Mouse (Mus musculus): ENCODE measurements at regions not wholly inside any gene's neighbourhood (a gene's known extent, or its start where the extent isn't known, plus 50 kb on each side); places are given as distances from the start of the nearest gene placed in this dataset.

DNA sequence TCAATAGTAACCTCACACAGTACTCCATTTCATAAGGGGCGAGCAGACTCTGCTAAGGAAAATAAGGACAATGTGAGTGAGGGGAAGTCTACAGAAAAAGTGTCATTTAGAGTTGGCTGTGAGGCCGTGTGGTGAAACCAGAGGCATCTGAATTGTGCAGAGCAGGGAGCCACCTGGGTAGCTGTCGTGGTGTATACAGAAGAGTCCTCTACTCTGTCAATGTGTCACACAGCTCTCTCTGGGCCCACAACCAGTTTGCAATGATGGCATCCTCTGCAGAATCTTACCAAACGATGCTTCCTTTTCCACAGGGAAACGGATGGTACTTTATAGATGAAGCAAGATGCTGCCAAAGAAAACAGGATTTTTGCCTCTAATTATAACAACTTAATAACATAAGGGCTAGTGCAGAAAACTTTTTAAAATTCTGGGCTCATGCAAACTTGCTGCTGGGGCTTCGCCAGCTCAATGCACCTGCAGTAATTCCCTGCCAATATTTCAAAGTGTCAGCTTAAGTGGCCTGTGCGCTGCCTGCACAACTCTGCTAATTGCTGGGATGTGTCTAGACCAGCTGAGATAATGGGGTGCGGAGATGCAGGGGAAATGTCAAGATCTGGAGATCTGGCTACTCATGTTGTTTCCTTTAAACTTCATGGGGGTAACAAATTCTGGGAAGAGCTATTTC, 505.8 kb downstream of the Dok5 start:
- Histone ChIP-seq H3K4me1 (ENCODE audit: control insufficient read depth, insufficient read depth, low read depth, low read length) (no peaks in the 10 kb centered on the region), H3K27ac (ENCODE audit: low read depth, low read length) (no peak overlapping the region), H3K4me2 (ENCODE audit: low read length) (no peak overlapping the region), H3K36me3 (ENCODE audit: control insufficient read depth, insufficient read depth, low read length) (no peaks in the 10 kb centered on the region), H3K4me3 (ENCODE audit: low read length) (no peak overlapping the region), H3K9me3 (ENCODE audit: control insufficient read depth, low read length) (no peaks in the 10 kb centered on the region; the same call in 1 of the 2 replicates), H3K9ac (ENCODE audit: low read depth, low read length) (no peak overlapping the region), H3K27me3 (replicated peaks; ENCODE audit: control insufficient read depth, insufficient read depth, low read length) (no peaks in the 10 kb centered on the region)
- 57% methylated on average over 8 of the region's 8 CpGs for WGBS
- no peak for ATAC-seq

DNA sequence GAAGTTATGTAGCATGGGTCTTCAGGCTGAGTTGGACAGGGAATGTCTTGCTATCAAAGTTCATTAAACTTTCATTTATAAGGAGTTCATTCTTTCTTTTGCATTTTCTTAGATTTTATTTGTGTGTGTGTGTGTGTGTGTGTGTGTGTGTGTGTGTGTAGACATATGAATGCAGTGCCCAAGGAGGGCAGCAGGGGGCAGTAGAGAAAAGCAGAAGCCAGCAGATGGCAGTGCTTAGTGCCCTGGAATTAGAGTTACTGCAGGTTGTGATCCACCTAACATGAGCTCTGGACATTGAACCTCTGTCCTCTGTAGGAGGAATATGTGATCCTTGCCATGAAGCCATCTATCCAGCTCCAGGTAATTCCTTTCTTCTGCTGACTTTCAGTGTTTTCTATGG, 501.2 kb downstream of the Dok5 start:
- Histone ChIP-seq H3K27ac (ENCODE audit: low read depth, low read length) (no peak overlapping the region), H3K4me3 (ENCODE audit: low read length) (no peak overlapping the region), H3K4me2 (ENCODE audit: low read length) (no peak overlapping the region), H3K9ac (ENCODE audit: low read depth, low read length) (no peak overlapping the region), H3K9me3 (ENCODE audit: control insufficient read depth, low read length) (no peaks in the 10 kb centered on the region; the same call in 1 of the 2 replicates), H3K27me3 (replicated peaks; ENCODE audit: control insufficient read depth, insufficient read depth, low read length) (no peaks in the 10 kb centered on the region), H3K4me1 (ENCODE audit: control insufficient read depth, insufficient read depth, low read depth, low read length) (no peaks in the 10 kb centered on the region), H3K36me3 (ENCODE audit: control insufficient read depth, insufficient read depth, low read length) (no peaks in the 10 kb centered on the region)
- no peak for ATAC-seq

DNA sequence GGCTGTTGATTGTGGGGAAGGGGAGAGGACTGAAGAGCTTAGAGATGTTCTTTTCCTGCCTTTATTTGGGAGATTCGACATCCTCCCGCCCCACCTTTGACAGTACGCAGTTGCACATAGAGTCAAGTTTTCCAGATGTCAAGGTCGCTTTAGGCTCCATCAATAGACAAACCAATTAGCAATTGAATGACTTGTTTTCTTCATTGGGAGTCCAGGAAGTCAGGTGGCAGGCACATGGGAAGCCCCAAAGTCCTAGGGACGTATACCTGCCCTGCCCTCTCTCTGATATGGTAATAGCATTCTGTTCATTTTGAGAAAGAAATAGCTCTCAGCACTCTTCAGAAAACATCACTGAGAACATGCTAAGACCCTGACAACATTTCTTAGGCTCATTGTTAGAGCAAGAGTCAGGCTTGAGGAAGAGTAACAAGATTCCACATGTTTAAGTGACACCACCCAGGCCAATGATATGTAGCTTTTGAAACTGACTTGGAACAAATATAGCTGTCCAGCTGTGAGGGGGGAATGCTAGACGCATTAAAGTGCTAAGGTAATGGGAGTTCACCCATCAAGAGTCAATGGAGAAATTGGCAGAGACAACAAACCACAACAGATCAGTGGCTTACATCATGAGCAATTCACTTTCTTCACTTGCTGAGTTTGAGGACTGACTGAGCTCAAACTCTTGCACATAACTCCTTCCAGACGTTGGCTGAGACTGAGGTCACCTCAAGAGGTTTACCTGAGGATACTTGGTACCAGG, 499.9 kb downstream of the Dok5 start:
- no peaks in the 10 kb centered on the region for H3K27me3 ChIP-seq (replicated peaks; ENCODE audit: control insufficient read depth, insufficient read depth, low read length)
- no peak overlapping the region for H3K4me3 ChIP-seq (ENCODE audit: low read length)
- no peaks in the 10 kb centered on the region; the same call in 1 of the 2 replicates for H3K9me3 ChIP-seq (ENCODE audit: control insufficient read depth, low read length)
- H3K4me2 ChIP-seq (ENCODE audit: low read length): no peak overlapping the region
- 84% methylated on average over 7 of the region's 7 CpGs for WGBS
- ATAC-seq: no peak
- H3K9ac ChIP-seq (ENCODE audit: low read depth, low read length): no peak overlapping the region
- no peaks in the 10 kb centered on the region for H3K4me1 ChIP-seq (ENCODE audit: control insufficient read depth, insufficient read depth, low read depth, low read length)
- no peaks in the 10 kb centered on the region for H3K36me3 ChIP-seq (ENCODE audit: control insufficient read depth, insufficient read depth, low read length)
- no peak overlapping the region for H3K27ac ChIP-seq (ENCODE audit: low read depth, low read length)

DNA sequence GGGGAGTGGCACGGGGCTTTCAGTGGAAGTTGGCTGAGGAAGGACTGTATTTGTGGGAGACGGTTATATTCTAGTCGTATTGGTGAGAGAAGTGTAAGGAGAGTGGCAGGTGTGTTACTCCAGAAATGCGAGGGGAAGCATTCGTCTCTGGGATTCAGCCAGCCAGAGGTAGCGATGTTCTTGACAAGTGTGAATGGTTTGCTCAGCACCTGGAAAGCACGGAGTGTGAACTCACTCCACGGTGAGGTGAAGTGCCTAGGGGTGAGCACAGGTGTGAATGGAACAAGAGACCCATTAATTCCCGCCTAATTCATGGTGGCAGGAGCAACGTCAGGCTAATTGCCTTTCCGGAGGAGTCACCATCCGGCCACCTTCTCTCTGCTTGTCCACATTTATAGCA, 498.9 kb downstream of the Dok5 start:
- no peaks in the 10 kb centered on the region for H3K36me3 ChIP-seq (ENCODE audit: control insufficient read depth, insufficient read depth, low read length)
- no peak overlapping the region for H3K27ac ChIP-seq (ENCODE audit: low read depth, low read length)
- no peaks in the 10 kb centered on the region for H3K4me1 ChIP-seq (ENCODE audit: control insufficient read depth, insufficient read depth, low read depth, low read length)
- no peak for ATAC-seq
- no peaks in the 10 kb centered on the region; the same call in 1 of the 2 replicates for H3K9me3 ChIP-seq (ENCODE audit: control insufficient read depth, low read length)
- 75% methylated on average over 12 of the region's 12 CpGs for WGBS
- no peak overlapping the region for H3K4me2 ChIP-seq (ENCODE audit: low read length)
- no peak overlapping the region for H3K9ac ChIP-seq (ENCODE audit: low read depth, low read length)
- no peaks in the 10 kb centered on the region for H3K27me3 ChIP-seq (replicated peaks; ENCODE audit: control insufficient read depth, insufficient read depth, low read length)
- no peak overlapping the region for H3K4me3 ChIP-seq (ENCODE audit: low read length)

DNA sequence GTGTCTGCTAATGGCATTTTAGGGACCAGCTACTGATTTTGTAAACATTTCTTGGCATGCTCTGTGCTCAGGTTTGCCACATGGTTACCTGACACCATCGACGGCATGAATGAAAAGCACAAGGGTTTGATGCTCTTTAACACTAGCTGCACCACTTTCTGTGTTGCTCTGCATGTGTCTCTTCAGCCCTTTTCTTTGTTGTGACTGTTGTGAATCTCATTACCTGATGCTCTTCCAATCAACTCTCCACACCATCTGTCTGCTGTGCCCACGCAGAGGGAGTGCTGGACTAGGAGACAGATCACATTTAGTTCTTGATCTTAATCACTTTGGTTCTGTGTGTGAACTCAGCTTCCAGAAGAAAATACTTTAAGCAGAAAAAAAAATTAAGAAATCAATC, 496.6 kb downstream of the Dok5 start:
- H3K27me3 ChIP-seq (replicated peaks; ENCODE audit: control insufficient read depth, insufficient read depth, low read length): no peaks in the 10 kb centered on the region
- H3K27ac ChIP-seq (ENCODE audit: low read depth, low read length): no peak overlapping the region
- no peaks in the 10 kb centered on the region for H3K4me1 ChIP-seq (ENCODE audit: control insufficient read depth, insufficient read depth, low read depth, low read length)
- no peak overlapping the region for H3K4me3 ChIP-seq (ENCODE audit: low read length)
- 35% methylated on average over 3 of the region's 3 CpGs for WGBS
- ATAC-seq: no peak
- no peaks in the 10 kb centered on the region for H3K36me3 ChIP-seq (ENCODE audit: control insufficient read depth, insufficient read depth, low read length)
- H3K9me3 ChIP-seq (ENCODE audit: control insufficient read depth, low read length): no peaks in the 10 kb centered on the region
- H3K9ac ChIP-seq (ENCODE audit: low read depth, low read length): no peak overlapping the region
- H3K4me2 ChIP-seq (ENCODE audit: low read length): no peak overlapping the region

DNA sequence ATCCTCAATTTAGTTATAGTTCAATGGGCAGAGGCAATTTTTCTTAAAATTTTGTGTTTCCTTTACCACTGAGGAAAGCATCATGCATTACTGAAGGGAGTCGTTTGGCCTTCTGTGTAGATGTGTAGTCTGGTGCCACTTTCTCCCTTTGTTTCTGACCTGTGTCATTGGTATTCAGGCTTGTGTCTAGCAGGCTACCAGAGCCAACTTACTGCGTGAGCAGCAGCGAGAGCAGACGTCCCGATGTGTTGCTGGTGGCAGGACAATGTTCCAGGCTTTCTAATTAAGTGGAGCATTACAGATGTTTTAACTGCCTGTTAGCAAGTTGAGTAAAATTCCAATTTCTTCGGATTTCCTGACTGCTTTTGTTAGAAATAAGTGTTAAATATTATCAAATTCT, 482.2 kb downstream of the Dok5 start:
- WGBS: 45% methylated on average over 6 of the region's 6 CpGs

DNA sequence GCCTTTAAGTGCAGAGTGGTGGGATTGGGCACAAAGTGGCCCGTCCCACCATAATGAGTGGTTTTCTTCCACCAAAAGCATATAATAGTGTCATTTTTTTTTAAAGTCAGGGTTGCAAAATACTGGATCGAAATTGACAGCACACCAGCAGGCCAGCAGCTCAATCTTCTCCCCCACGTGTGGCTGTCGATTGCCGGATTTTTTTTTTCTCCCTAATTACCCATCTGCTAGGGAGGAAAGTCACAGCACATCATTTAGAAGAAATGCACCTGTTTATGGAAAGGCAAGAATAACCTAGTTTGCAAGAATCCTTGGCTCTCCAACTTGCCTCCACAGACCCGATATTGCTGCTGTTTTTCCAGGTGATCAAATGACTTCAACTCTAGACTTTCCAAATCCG, 464.9 kb downstream of the Dok5 start:
- Histone ChIP-seq H3K9ac (ENCODE audit: low read depth, low read length) (no peak overlapping the region), H3K4me3 (ENCODE audit: low read length) (no peak overlapping the region), H3K4me1 (ENCODE audit: control insufficient read depth, insufficient read depth, low read depth, low read length) (no peaks in the 10 kb centered on the region), H3K36me3 (ENCODE audit: control insufficient read depth, insufficient read depth, low read length) (no peaks in the 10 kb centered on the region), H3K9me3 (ENCODE audit: control insufficient read depth, low read length) (no peaks in the 10 kb centered on the region), H3K27ac (ENCODE audit: low read depth, low read length) (no peak overlapping the region), H3K27me3 (replicated peaks; ENCODE audit: control insufficient read depth, insufficient read depth, low read length) (no peaks in the 10 kb centered on the region), H3K4me2 (ENCODE audit: low read length) (no peak overlapping the region)
- ATAC-seq: no peak
- 77% methylated on average over 7 of the region's 7 CpGs for WGBS

More for the DNA sequence above, 482.2 kb downstream of the Dok5 start:
- no peak overlapping the region for H3K4me3 ChIP-seq (ENCODE audit: low read length)
- no peaks in the 10 kb centered on the region for H3K36me3 ChIP-seq (ENCODE audit: control insufficient read depth, insufficient read depth, low read length)
- ATAC-seq: no peak
- no peaks in the 10 kb centered on the region for H3K4me1 ChIP-seq (ENCODE audit: control insufficient read depth, insufficient read depth, low read depth, low read length)
- no peak overlapping the region for H3K27ac ChIP-seq (ENCODE audit: low read depth, low read length)
- no peaks in the 10 kb centered on the region for H3K27me3 ChIP-seq (replicated peaks; ENCODE audit: control insufficient read depth, insufficient read depth, low read length)
- no peaks in the 10 kb centered on the region for H3K9me3 ChIP-seq (ENCODE audit: control insufficient read depth, low read length)
- H3K9ac ChIP-seq (ENCODE audit: low read depth, low read length): no peak overlapping the region
- no peak overlapping the region for H3K4me2 ChIP-seq (ENCODE audit: low read length)

DNA sequence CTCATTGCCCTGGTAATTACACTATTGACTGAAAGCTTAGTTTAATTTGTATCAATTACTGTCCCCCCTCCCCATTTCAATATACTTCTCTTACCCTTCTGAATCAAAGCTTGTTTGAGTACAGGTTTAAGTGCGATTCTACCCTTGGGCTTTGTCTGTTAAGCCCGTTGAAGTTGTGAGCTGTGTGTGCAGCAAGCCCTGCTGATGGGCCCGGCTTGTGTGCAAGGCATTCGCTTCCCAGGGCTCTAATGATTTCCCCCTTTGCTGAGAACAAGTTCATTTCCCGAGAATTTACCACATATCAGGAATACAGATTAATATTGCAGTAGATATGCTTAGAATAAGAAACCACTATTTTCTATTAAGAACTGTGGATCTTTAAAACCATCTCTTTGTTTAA, 460.6 kb downstream of the Dok5 start:
- H3K36me3 ChIP-seq (ENCODE audit: control insufficient read depth, insufficient read depth, low read length): no peaks in the 10 kb centered on the region
- ATAC-seq: no peak
- H3K27me3 ChIP-seq (replicated peaks; ENCODE audit: control insufficient read depth, insufficient read depth, low read length): no peaks in the 10 kb centered on the region
- no peaks in the 10 kb centered on the region for H3K9me3 ChIP-seq (ENCODE audit: control insufficient read depth, low read length)
- no peak overlapping the region for H3K4me2 ChIP-seq (ENCODE audit: low read length)
- no peak overlapping the region for H3K9ac ChIP-seq (ENCODE audit: low read depth, low read length)
- no peak overlapping the region for H3K27ac ChIP-seq (ENCODE audit: low read depth, low read length)
- H3K4me1 ChIP-seq (ENCODE audit: control insufficient read depth, insufficient read depth, low read depth, low read length): no peaks in the 10 kb centered on the region
- H3K4me3 ChIP-seq (ENCODE audit: low read length): no peak overlapping the region
- 64% methylated on average over 5 of the region's 5 CpGs for WGBS
